Mouse (Mus musculus): ENCODE measurements around the gene Morc4. TPM values are rescaled to one million over a fixed set of nuclear protein-coding genes. Genes with fewer than 3 reads are reported as not detected.
A peak's percentile ranks its signal among the peaks of the same experiment; 100 is the strongest.

Morc4 gene
- polyA plus RNA-seq (2016; fragmentation: Nextera tagmentation; extraction: Ambion mirVana): 5.2 and 6.5 TPM in 2 replicates

GRCm38 (mm10) chrX:139870938-139871791 lies at the start of gene Morc4:
Gene Morc4 (minus strand): TSS chrX:139871677.
- Histone ChIP-seq H3K9me3 (peaks cover 5% of the 10 kb centered on the region; the same call in 1 of the 2 replicates), H3K27me3 (ENCODE audit: poor library complexity, severe bottlenecking) (peaks cover 93% of the 10 kb centered on the region), H3K36me3 (replicated peaks) (no peaks in the 10 kb centered on the region), H3K27ac (peak within 1 kb of the TSS; percentile 81), H3K4me3 (peak within 1 kb of the TSS; percentile 66), H3K4me1 (no peaks in the 10 kb centered on the region)
- 21% methylated on average over 65 of the region's 87 CpGs for WGBS
- DNase-seq (ENCODE audit: extremely low spot score, low spot score): peak; percentile 47

DNA sequence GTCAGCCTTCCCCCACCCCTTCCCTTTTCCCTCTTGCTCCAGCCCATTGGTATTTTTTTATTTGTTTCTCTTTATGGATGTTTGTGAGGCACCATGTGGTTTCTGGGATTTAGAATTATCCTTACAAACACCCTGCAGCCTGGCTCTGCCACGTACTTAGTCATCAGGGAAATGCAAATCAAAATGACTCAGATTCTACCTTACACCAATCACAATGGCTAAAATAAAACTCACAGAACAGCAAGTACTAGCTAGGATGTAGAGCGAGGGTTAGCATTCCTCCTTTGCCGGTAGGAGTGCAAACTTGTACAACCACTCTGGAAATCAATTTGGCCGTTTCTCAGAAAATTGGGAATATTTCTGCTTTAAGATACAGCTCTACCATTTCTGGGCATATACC lies 49.1 kb upstream of the Morc4 start:
- Histone ChIP-seq H3K4me1 (no peaks in the 10 kb centered on the region), H3K36me3 (replicated peaks) (no peaks in the 10 kb centered on the region), H3K27ac (no peak overlapping the region), H3K4me3 (no peak overlapping the region), H3K9me3 (no peaks in the 10 kb centered on the region), H3K27me3 (ENCODE audit: poor library complexity, severe bottlenecking) (peaks cover 29% of the 10 kb centered on the region)
- DNase-seq (ENCODE audit: extremely low spot score, low spot score): no peak
- 89% methylated on average over 4 of the region's 4 CpGs for WGBS

DNA sequence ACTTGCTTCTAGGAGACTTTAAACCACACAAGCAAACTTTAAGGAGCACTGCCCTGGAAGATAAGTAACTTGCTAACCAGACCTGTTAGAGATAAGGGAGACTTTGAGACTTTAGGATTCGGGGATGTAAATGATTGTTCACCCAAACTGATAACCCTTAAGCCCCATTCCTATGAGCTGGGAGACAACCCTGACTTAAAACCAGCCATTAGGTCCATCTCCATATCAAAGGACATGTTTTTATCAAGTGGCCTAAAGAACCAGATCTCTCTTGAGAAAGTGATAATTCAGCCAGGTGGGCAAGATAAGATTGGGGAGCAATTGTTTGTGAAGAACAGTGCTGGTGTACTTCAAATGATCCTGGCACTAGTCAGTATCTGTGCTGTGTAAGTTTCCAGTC lies 19.9 kb upstream of the Morc4 start:
- H3K4me3 ChIP-seq: no peak overlapping the region
- no peaks in the 10 kb centered on the region for H3K9me3 ChIP-seq
- peaks cover 55% of the 10 kb centered on the region for H3K27me3 ChIP-seq (ENCODE audit: poor library complexity, severe bottlenecking)
- H3K36me3 ChIP-seq (replicated peaks): no peaks in the 10 kb centered on the region
- 69% methylated on average over 1 of the region's 1 CpGs for WGBS
- DNase-seq (ENCODE audit: extremely low spot score, low spot score): no peak
- H3K4me1 ChIP-seq: no peaks in the 10 kb centered on the region
- H3K27ac ChIP-seq: no peak overlapping the region

GRCm38 (mm10) chrX:139883221-139883620 lies 11.7 kb upstream of the Morc4 start:
- Histone ChIP-seq H3K27me3 (ENCODE audit: poor library complexity, severe bottlenecking) (peaks cover 76% of the 10 kb centered on the region), H3K4me1 (peaks cover under 1% of the 10 kb centered on the region; the same call in 1 of the 2 replicates), H3K4me3 (no peak overlapping the region), H3K36me3 (replicated peaks) (no peaks in the 10 kb centered on the region), H3K27ac (no peak overlapping the region), H3K9me3 (no peaks in the 10 kb centered on the region)
- no peak for DNase-seq (ENCODE audit: extremely low spot score, low spot score)

DNA sequence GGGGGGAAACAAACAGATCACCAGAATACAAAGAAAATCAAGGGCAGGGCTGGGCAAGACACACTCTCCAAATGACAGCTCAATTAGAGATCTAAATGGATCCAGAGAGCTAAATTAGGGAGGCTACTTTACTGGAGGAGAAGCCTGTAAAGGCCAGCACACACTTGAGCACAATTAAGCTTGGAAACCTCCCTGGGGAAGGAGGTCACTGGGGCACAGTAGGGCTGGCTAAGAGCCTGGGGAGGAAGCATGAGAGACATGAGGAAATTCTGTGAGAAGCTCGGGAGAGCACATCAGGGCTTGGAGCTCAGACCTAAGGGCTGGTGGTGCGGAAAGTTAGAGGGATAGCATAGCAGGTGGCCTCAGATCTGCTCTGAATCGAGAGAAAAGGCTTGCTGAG lies 6.5 kb upstream of the Morc4 start:
- no peak overlapping the region for H3K4me3 ChIP-seq
- peaks cover 76% of the 10 kb centered on the region for H3K27me3 ChIP-seq (ENCODE audit: poor library complexity, severe bottlenecking)
- 28% methylated on average over 3 of the region's 3 CpGs for WGBS
- H3K27ac ChIP-seq: no peak overlapping the region
- no peaks in the 10 kb centered on the region for H3K36me3 ChIP-seq (replicated peaks)
- peaks cover 6% of the 10 kb centered on the region for H3K4me1 ChIP-seq
- H3K9me3 ChIP-seq: no peaks in the 10 kb centered on the region
- DNase-seq (ENCODE audit: extremely low spot score, low spot score): no peak

DNA sequence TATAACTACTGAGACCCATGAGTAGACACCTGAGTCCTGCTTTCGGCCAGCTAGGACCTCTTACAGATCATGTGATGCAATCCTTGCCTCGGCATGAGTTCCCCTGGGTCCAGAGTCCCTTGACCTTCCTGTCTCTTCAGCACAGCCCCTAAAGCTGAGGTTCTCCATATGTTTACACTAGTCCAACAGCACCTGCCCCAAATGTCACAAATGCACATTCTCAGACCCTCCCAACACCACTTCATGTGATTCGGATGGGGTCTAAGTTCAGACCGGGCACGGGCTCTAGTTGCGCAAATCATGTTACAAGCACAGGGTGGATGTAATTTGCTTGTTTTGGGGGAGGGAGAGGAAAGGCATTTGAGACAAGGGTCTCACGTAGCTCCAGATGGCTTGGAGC lies 5.6 kb upstream of the Morc4 start:
- Histone ChIP-seq H3K36me3 (replicated peaks) (no peaks in the 10 kb centered on the region), H3K4me1 (peaks cover 6% of the 10 kb centered on the region), H3K27me3 (ENCODE audit: poor library complexity, severe bottlenecking) (peaks cover 83% of the 10 kb centered on the region), H3K4me3 (no peak overlapping the region), H3K27ac (no peak overlapping the region), H3K9me3 (no peaks in the 10 kb centered on the region)
- no peak for DNase-seq (ENCODE audit: extremely low spot score, low spot score)
- 80% methylated on average over 7 of the region's 7 CpGs for WGBS

DNA sequence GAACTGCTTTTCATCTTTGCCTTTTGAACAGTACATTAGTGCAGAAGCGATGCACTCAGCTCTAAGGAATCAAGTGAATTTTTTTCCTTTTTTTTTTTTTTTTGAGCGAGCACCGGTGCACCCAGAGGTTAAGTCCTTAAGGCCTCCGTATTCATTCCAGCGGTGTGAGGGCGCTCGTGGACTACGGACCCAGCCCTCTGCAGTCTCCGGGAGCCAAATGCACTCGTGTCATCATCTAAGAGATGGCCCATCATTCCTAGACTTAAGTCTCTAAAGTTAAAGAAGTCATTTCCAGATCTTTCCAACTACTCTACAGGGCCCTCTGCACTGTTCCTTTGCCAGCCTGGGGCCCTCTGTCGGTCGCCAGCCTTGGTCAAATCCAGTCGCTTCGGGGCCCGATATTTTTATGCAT lies 1.2 kb downstream of the Morc4 start:
- Histone ChIP-seq H3K4me1 (no peaks in the 10 kb centered on the region), H3K36me3 (replicated peaks) (no peaks in the 10 kb centered on the region), H3K9me3 (peaks cover 5% of the 10 kb centered on the region; the same call in 1 of the 2 replicates), H3K27me3 (ENCODE audit: poor library complexity, severe bottlenecking) (peaks cover 92% of the 10 kb centered on the region), H3K27ac (no peak overlapping the region; the same call in 1 of the 2 replicates), H3K4me3 (peak overlapping the region; percentile 66)
- peak; percentile 21 for DNase-seq (ENCODE audit: extremely low spot score, low spot score)
- 28% methylated on average over 15 of the region's 15 CpGs for WGBS

DNA sequence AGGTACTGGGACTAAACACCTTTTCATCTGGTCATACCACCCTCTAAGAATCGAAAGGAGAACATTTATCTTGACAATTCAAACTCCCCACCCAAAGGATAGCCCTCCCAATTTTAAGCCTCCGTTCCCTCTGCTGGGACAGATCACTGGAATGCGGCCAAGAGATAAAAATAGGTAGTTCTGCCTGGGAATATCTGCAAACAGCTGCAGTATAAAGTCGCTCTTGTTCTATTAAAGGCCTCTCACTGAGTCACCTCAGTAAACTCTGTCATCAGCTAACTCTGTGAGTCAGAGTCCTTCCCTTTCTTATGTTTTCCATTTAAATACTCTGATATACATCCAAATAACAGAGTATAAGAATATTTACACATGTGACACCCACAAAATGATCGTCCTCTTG lies 12.1 kb downstream of the Morc4 start:
- no peak overlapping the region for H3K4me3 ChIP-seq
- H3K9me3 ChIP-seq: no peaks in the 10 kb centered on the region
- WGBS: 89% methylated on average over 5 of the region's 5 CpGs
- H3K27me3 ChIP-seq (ENCODE audit: poor library complexity, severe bottlenecking): peaks cover 64% of the 10 kb centered on the region
- no peak overlapping the region for H3K27ac ChIP-seq
- DNase-seq (ENCODE audit: extremely low spot score, low spot score): no peak
- H3K4me1 ChIP-seq: no peaks in the 10 kb centered on the region
- H3K36me3 ChIP-seq (replicated peaks): no peaks in the 10 kb centered on the region

- peaks cover 54% of the 10 kb centered on the region for H3K27me3 ChIP-seq (ENCODE audit: poor library complexity, severe bottlenecking)
- H3K4me1 ChIP-seq: no peaks in the 10 kb centered on the region
- DNase-seq (ENCODE audit: extremely low spot score, low spot score): no peak
- H3K4me3 ChIP-seq: no peak overlapping the region
- no peaks in the 10 kb centered on the region for H3K9me3 ChIP-seq
- H3K36me3 ChIP-seq (replicated peaks): no peaks in the 10 kb centered on the region
- no peak overlapping the region for H3K27ac ChIP-seq
- WGBS: 90% methylated on average over 4 of the region's 4 CpGs
Observed at GRCm38 (mm10) chrX:139854795-139855194, 16.7 kb downstream of the Morc4 start.

DNA sequence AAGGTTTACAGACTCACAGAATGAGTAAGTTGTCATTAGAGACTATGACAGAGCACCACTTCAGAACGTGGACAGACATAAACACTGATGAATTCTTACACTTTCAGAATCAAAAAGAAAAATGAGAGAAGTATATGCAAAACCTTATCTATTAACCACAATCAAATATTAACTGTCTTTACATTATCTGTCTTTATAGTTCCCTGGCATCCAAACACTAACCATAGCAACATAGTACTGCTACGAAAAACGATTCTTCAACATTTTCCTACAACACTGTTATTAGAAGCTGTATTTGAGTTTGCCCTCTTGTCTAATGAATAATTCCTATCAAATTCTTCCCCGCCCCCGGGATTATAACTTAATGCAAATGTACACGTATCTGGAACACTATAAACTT lies 30.4 kb downstream of the Morc4 start:
- no peaks in the 10 kb centered on the region for H3K4me1 ChIP-seq
- H3K36me3 ChIP-seq (replicated peaks): no peaks in the 10 kb centered on the region
- no peak overlapping the region for H3K27ac ChIP-seq
- no peaks in the 10 kb centered on the region for H3K9me3 ChIP-seq
- DNase-seq (ENCODE audit: extremely low spot score, low spot score): no peak
- WGBS: 82% methylated on average over 6 of the region's 6 CpGs
- H3K27me3 ChIP-seq (ENCODE audit: poor library complexity, severe bottlenecking): peaks cover 76% of the 10 kb centered on the region
- H3K4me3 ChIP-seq: no peak overlapping the region

DNA sequence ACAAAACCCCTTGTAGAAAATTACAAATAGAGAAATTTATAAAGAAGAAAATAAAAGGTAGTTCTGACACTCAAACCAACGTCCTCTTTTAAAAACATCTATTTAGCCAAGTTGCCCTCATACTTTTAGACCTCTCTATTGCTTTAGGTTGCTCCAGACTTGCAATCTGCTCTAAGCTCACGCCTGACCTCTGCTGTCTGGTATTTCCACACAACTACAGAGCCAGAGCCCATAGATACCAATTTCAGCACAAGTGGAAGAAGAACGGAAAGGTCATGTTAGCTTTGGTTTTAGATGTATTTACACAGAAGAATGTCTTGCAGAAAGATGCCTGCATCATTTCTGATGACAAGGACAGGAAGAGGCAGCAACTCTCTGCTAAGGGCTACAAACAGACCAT lies 32.4 kb downstream of the Morc4 start:
- Histone ChIP-seq H3K9me3 (no peaks in the 10 kb centered on the region), H3K27ac (no peak overlapping the region), H3K36me3 (replicated peaks) (no peaks in the 10 kb centered on the region), H3K27me3 (ENCODE audit: poor library complexity, severe bottlenecking) (peaks cover 76% of the 10 kb centered on the region), H3K4me1 (no peaks in the 10 kb centered on the region), H3K4me3 (no peak overlapping the region)
- WGBS: 46% methylated on average over 3 of the region's 3 CpGs
- DNase-seq (ENCODE audit: extremely low spot score, low spot score): no peak

GRCm38 (mm10) chrX:139832464-139832863 lies 39.0 kb downstream of the Morc4 start:
- H3K4me3 ChIP-seq: no peak overlapping the region
- H3K9me3 ChIP-seq: no peaks in the 10 kb centered on the region
- peak; percentile 47 for DNase-seq (ENCODE audit: extremely low spot score, low spot score)
- H3K27ac ChIP-seq: no peak overlapping the region
- WGBS: 21% methylated on average over 5 of the region's 5 CpGs
- peaks cover 52% of the 10 kb centered on the region for H3K27me3 ChIP-seq (ENCODE audit: poor library complexity, severe bottlenecking)
- H3K4me1 ChIP-seq: no peaks in the 10 kb centered on the region
- H3K36me3 ChIP-seq (replicated peaks): no peaks in the 10 kb centered on the region

GRCm38 (mm10) chrX:139828363-139829092 lies 42.9 kb downstream of the Morc4 start:
- H3K27me3 ChIP-seq (ENCODE audit: poor library complexity, severe bottlenecking): peaks cover 59% of the 10 kb centered on the region
- H3K4me3 ChIP-seq: no peak overlapping the region
- no peaks in the 10 kb centered on the region for H3K4me1 ChIP-seq
- no peak overlapping the region for H3K27ac ChIP-seq
- 96% methylated on average over 6 of the region's 6 CpGs for WGBS
- H3K9me3 ChIP-seq: no peaks in the 10 kb centered on the region
- H3K36me3 ChIP-seq (replicated peaks): 0 out of 2 replicates have a peak, but pooled peaks cover 6% of the 10 kb centered on the region
- no peak for DNase-seq (ENCODE audit: extremely low spot score, low spot score)
